Mouse (Mus musculus) olfactory bulb, adult 2 months (tissue): ENCODE data around the gene Smtnl2.

Experiments
- CTCF ChIP-seq: fragments of 200-500 bp; IDR thresholded peaks from 2 replicates; pipeline ENCODE4 v1.5.1; 2012; ENCODE audit warnings: low read depth, mild to moderate bottlenecking, low read length, moderate library complexity; ENCODE audit not compliant: insufficient read depth
- POLR2A ChIP-seq: fragments of 200-500 bp; IDR thresholded peaks from 2 replicates; pipeline ENCODE4 v1.6.1; 2012; ENCODE audit warnings: mild to moderate bottlenecking, low read depth, low read length, moderate library complexity; ENCODE audit not compliant: insufficient read depth

- TF ChIP-seq CTCF (no peak), POLR2A (no peak)
Measured at GRCm38 (mm10) chr11:72395652-72396051, 15.9 kb downstream of the Smtnl2 start.
